Mouse (Mus musculus) induced T-regulatory cell, adult 2 months (primary cell): ENCODE measurements around the gene Pttg1ip.

ENCODE experiments used
- DNase-seq: peaks from one replicate; pipeline ENCODE4 v3.0.0-alpha.2; 2012; ENCODE audit warnings: low read depth

The Pttg1ip gene

DNA sequence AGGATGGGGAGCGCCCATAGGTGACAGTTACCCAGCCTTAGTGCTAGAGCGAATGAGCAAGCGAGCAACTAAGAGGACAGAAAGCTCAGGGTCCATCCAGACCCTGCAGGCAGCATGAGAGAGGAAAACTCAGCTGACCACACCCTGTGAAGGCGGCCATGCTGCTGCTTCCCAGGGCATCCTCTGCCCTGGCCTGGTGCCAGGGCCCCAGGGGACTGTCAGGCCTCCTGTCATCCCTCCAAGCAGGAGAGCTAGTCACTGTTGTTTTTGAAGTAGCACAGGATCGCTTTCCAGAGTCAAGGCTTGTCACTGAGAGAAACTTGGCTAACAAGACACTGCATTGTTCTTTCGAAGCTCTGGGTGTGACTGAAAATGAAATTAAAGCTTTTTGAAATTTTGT, 57.4 kb downstream of the Pttg1ip start:
- no peak for DNase-seq

- no peak for DNase-seq
Measured at GRCm38 (mm10) chr10:77643160-77643559, 61.6 kb downstream of the Pttg1ip start.

GRCm38 (mm10) chr10:77645571-77645970, 64.1 kb downstream of the Pttg1ip start:
- no peak for DNase-seq

GRCm38 (mm10) chr10:77647461-77647860, 65.9 kb downstream of the Pttg1ip start:
- no peak for DNase-seq

- no peak for DNase-seq
Measured at GRCm38 (mm10) chr10:77647901-77648300, 66.4 kb downstream of the Pttg1ip start.
